Mouse (Mus musculus) thymus, postnatal 10 days (tissue): Measurements from ENCODE around the gene Phf12.

Experiments used
- DNase-seq, 2 experiments: peaks; one replicate each; pipeline ENCODE4 v3.0.0; 2021; ENCODE audit warnings: low spot score in 2 of 2

The Phf12 gene

DNA sequence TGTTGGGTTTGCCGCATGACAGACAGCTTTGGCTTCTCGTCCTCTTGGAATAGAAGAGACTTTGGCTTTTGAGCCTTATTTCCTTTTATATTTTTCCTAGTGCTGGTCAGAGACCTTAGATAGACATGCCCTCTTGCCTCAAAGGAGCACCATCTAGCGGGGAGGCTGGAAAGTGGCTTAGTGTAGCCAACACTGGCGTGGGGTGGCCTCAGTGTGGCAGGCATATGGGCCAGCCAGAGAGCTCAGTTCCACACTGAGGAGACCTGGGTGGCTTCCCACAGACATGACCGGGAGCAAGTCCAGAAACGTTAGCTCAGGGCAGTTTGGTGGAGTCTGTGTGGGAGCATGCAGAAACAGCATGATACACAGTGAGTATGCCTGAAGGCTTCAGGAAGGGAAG, 11.8 kb upstream of the Phf12 start:
- DNase-seq: no peak

DNA sequence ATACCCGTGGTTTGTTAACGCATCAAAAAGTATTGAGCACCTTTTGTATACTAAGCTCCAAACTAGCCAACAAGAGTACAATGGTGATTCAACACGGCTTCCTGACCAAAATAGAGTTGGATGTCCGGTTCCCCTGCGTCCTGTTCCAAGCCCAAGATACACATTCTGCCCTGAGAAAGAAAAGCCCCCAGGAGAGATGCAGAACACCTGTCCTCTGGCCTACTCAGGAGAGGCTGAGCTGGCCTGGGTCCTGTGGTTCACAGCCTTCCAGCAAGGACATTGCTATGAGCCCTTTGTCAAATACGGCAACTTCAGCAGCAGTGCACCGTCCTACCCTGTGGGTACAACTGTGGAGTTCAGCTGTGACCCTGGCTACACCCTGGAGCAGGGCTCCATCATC, 9.0 kb upstream of the Phf12 start:
- no peak for DNase-seq

DNA sequence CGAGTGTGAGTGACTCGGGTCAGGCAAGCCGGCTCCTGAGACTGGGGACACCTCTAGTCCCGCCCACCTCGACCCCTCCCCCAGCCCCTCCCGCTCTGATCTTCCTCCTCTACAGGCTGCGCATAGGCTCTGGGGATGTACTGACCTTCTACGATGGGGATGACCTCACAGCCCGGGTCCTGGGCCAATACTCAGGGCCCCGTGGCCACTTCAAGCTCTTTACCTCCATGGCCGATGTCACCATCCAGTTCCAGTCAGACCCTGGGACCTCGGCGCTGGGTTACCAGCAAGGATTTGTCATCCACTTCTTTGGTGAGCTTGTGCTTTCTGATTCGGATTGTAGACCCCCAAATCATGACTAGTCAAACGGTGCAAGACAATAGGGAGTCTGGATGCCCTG, 8.2 kb upstream of the Phf12 start:
- no peak for DNase-seq

DNA sequence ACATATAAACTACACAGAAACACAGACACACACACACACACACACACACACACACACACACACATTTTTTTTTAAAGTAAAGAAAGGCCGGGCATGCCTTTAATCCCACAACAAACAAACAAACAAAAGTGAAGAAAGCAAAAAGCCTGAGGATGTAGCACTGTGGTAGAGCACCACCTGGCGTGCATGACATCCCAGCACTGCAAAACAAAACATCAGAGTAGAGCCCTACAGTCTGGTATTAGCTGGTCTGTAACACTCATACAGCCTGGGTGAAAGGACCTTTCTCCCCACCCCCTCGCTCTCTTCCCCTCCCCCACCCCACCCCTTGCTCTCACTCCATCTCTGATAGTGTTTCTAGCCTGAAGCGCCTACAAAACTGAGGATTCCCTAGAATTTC, 6.7 kb upstream of the Phf12 start:
- DNase-seq: no peak

DNA sequence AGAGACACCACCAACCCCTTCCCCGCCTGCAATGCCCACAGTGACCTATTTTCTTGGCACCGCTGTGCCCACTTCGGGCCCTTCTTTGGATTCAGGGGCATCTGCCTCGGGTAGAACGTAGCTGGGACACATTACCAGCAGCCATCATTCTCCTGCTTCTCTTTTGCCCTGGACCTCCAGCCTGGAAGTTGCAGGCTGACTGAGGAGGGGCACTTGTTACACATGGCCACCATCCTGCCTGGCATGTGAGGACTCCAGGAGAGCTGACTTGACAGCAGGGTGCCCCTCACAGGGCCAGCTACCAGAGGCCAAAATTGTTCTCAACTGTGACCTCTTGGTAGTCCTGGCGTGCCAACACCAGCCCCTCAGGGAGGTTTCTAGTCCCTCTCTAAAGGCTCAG, 4.4 kb upstream of the Phf12 start:
- DNase-seq: no peak

DNA sequence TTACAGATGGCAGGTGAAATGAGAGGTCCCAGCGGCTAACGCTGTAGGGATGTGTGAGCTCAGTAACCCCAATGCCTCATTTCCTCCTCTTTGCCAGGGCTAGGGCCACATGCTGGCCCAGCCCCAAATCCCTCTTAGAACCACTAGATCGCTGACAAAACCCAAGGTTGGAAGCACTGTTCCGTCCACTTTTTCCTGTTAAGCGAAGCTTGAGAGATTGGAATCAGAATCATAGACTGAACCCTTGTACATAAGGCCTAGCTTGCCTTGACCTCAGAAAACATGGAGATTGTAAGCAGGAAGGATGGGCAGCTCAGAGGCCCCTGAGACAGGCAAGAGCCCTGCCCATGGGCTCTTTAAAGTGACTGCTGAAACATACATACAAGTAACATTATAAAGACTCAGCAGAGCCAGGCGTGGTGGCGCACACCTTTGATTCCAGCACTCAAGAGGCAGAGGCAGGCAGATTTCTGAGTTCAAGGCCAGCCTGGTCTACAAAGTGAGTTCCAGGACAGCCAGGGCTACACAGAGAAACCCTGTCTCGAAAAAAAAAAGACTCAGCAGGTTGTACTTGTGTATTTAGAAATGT, 3.2 kb upstream of the Phf12 start:
- DNase-seq: no peak

DNA sequence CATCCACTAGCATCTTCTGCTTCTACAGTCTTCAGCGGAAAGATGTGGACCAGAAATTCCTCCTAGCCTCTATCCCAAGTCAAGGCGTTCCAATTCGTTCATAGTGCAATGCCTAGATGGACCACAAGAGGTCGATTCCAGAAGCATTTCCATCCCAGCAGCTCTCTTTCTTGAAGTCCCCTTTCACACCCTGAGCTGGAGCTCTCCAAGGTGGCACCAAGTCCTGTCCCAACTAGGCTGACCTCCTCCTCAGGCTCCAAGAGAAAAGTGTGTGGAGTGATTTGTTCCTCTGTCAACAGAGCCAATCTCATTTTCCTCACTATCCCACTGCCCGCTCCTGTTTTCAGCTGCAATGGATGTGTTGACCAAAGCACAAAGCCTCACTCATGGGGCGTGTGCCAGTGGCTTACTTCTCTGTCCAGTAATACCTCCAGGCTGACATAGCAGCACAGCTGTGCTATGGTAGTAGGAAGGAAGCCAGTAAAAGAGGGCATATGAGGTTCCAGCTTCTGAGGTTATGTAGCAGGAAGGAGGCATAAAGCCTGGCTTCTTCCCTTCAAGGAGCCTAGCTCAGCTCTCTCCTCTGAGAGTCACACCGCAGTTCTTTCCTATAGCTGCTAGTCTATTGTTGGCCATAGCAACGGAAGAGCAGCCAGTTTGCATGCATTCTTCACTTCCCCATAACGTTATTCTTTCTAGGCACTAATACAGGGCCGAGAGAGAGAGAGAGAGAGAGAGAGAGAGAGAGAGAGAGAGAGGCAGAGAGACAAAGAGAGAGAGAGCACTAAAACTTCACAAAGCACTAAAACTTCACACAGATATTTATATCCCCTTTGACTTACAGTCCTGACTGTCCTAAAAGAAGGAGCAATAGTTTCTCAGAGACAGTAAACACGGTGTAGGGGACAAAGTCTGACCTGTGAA, 2.0 kb upstream of the Phf12 start:
- DNase-seq: peak; percentile 18 to 52

DNA sequence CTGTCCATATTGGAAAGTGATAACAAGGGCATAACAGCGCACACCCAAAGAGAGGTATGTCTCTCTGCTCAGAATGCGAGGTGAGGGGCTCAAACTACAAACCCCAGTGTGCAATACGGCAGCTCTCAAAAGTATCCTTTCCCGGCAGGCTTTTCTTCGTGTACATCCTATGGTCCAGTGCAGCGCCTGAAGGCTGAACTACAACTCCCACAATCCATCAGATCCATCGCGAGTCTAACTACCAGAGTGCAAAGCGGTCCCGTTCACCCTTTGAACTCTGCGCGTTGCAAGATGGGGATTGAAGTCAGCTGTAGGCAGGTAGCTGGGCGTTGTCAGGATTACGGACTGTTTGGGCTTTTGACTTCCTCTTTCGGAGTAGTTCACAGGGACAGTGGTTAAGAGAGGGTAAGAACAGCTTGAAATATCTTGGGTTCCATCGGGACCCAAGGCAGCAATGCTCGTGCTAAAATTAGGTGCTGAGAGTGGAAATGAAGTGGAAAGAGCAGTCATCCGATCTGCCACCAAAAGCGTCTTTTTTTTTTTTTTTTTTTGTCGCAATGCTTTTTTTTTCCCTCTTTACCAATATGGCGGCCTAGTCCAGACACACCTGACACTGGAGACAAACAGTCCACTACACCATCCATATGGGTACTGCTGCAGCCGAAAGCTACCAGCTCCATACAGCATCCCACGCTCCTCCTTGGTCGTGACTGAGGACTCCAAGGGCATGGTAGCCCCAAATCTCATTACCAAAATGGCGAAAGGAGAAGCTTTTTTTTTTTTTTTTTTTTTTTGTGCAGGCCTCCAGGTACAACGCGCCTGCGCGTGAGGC, 729 bp upstream of the Phf12 start:
- peak; percentile 90 to 96 for DNase-seq

DNA sequence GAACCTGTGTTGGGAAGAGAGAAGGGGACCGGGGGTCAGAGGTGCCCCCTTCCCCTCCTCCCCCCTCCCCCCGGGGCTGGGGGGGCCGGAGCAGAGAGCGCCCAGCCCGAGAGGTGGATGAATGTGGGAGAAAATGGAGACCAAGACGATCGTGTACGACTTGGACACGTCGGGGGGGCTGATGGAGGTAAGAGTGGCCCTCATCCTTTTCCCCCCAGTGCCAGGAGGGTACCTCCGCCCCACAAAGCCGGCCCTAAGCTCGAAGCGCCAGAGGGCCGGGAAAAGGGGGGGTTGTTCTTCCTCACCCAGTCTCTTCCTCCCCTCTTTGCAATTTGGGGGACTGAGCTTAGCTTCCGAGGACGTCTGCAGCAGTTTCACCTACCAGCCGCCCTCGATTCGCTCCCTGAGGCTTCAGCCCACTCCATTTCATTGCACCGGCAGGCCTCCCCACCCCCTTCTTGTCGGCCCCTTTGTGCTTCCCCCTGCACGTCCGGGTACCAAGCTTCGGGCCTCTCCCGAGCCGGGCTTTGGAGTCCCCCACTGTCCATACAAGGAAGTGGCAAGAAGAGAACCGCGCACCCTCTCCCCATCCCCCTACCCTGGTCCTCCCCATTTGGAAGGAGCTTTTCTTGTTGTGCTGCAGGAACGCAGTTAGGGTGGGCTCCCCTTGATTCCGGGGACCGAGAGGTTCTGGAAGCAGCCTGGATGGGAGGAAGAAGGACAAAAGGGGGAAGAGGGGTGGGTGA, 810 bp downstream of the Phf12 start:
- peak; percentile 63 to 69 for DNase-seq

DNA sequence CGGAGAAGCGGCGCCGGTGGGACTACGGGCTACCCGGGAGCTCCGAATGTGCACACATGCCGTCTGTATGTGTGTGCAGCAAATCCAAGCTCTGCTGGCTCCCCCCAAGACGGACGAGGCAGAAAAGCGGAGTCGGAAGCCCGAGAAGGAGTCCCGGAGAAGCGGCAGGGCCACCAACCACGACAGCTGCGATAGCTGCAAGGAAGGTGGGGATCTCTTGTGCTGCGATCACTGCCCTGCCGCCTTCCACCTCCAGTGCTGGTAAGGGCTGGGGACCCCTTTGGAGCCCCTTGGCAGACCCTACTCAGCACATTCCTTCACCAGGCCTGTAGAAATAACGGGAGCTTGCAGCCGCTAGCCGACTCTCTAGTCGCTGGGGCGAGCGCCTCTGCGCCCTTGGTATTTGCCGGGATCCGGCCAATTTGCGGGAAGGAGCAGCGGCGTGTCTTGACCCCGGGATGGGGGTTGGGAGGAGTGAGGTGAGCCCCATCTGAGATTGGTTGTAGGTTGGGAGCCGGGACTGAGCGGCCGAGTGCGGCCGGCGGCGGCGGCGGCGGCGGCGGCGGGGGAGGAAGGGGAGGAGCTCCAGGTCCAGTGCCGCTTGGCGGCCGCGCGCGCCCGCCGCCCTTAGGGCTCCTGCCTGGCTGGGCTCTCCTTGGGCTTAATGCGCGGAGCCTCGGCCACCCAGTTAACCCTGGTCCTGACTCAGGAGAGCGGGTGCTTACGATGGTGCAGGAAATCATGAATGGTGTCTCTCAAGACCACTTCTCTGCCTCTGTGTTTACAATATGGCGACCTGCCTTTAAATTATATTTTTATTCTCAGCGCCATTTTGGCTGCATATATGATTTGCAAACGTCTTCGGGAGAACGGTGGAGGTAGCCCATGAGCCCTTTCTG, 1.6 kb downstream of the Phf12 start:
- DNase-seq: peak; percentile 55 to 57

DNA sequence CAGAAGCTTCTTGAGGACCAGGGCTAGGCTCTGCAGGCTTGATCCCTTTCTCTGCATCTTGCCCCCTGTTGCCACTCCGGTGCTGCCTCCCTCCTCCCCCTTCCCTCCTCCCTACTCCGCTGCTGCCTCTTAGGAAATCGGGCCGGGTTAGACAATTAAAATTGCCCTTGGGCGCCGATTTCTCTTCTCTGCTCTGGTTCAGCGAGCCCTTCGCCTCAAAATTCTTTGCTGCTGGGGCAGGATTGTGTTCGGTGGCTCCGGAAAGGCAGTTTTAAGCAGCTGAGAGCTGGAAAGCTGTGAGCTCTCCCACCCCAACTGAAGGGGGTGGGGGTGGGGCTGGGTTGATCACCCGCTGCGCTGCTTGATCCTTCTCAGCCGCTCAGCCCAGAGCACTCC, 2.3 kb downstream of the Phf12 start:
- peak; percentile 22 to 42 for DNase-seq

DNA sequence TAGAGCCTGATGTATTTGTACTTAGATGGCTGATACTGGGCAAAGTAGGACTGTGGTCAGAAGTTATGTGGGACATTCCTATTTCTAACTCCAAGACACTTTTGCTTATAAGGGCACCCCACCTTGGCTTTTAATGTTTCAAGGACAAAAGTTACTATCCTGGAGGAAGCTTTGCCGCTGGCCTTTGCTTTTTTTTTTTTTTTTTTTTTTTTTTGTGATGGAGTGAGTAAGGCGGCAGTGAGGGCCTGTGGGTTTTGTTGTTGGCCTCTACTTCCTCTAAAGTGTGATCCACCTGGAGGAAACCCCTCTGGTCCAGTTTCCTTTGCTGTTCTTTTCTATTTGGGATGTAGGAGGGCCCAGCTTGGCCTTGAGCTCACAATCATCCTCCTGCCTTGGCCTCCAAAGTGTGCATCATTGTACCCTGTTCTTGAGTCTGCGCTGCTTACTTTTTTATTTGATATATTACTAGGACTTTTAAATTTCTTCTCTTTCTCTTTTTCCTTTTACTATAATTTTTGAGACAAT, 3.0 kb downstream of the Phf12 start:
- no peak for DNase-seq

DNA sequence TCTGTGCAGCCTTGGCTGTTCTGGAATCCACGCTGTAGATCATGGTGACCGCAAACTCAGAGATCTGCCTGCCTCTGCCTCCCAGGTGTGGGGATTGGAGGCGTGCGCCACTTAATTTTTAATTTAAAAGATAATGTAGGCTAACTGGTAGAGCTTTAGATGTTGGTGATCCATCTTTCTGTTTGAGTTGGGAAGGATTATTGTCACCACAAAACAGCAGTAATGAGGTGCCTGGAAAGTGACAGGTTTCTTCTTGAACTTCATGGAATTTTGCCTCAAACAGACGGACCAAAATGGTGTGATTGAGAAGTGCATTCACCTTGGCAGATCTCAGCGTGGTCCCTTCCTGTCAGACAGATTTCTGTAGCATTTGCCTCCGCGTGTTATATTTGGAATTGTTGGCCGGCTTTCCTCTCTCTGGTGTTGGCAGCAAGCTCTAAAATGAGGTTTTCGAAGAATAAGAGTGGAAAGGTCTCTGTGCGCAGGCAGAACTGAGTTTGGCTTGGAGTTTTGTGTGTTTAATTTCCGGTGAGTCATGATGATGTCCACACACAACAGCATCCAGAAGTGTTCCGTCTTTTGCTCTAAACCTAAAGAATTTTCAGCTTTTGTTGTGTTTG, 6.6 kb downstream of the Phf12 start:
- no peak for DNase-seq

DNA sequence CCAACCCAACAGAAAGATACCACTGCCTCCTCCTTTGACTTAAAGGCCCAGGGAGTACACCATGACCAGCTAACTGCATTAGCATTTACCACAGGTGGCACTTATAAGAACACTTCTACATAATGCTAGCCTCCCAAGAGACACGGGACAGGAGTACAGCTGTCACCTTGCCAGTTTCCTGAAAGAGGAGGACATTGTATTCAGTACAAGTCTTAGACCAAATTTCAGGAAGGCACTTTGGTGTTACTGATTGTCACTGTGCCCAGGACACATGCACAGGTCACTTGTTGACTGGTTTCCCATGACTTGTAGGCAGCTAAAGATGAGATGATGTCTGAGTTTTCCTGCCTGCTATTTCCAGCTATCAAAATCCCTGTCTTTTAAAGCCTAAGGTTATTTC, 13.0 kb downstream of the Phf12 start:
- DNase-seq: no peak

DNA sequence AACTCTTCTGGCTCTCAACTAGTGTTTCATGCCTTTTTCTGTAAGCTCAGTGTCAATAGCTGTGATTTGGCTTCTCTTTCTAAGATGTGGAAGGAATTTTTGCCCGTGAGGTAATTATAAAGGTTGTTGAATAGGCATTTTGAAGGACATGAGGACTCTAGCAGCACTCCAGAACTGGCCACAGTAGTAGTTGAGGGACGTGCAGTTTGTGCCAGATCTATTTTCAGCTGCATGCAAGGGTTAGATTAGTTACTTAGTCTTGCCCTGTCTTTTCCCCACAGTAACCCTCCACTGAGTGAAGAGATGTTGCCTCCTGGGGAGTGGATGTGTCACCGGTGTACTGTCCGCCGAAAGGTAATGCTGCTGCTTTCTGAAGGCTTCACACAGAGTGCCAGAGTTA, 23.9 kb downstream of the Phf12 start:
- no peak for DNase-seq

DNA sequence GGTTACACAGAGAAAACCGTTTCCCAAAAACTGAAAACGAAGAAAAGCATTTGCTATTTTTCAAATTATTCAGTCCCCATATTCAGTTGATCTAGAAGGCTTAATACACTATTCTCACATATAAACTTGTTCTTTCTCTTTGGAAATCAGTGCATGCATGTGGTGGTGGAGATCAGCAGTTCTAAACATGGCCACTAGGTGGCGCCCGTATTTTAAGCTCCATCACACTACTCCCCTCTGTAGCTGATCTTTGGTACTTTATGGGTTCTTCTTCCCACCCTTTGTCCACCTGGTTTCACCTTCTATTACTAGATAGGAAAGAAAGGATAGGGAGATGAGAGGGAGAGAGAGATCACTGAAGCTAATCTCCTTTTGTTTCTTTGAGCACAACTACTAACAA, 37.1 kb downstream of the Phf12 start:
- peak; percentile 40 to 68 for DNase-seq

DNA sequence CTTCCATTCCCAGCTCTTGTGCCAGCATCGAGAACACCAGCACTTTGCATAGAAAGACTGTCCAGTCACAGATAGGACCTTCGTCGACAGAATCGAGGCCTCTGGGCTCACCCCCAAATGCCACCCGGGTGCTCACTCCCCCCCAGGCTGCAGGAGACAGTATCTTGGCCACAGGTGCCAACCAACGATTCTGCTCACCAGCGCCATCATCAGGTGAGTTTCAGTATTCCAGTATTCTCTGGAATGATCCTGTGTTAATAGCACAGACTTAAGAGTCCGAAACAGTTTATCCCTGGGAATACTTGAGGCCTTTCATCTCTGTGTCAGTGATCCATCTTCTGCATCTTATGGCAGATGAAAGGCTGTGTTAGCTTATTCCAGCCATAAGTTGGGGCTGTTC, 41.1 kb downstream of the Phf12 start:
- peak in 1 of 2 experiments; percentile 30 for DNase-seq

DNA sequence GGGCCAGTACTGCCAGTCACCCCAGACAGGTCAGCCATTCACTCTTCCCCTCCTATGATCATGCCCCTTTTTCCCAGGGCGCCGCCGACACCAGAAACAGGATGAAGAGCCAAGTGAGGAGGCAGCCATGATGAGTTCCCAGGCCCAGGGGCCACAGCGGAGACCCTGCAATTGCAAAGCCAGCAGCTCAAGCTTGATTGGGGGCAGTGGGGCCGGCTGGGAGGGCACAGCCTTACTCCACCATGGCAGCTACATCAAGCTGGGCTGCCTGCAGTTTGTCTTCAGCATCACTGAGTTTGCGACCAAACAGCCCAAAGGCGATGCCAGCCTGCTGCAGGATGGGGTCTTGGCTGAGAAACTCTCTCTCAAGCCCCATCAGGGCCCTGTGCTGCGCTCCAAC, 46.7 kb downstream of the Phf12 start:
- DNase-seq: no peak

DNA sequence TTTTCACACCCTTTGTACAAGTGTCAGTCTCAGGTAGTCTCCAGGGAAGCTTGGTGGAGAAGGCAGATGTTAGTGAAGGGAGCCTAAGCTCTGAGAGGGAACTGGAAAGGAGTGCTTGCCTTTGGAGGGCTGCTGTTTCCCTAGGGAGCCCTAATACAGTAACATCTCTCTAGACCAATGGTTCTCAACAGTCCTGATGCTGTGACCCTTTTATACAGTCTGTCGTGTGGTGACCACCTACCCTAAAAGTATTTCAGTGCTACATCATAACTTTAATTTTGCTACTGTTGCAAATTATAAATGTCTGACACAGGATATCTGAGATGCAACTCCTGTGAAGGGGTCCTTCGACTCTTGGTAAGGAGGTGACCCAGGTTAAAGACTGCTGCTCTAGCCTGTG, 48.0 kb downstream of the Phf12 start:
- DNase-seq: no peak

DNA sequence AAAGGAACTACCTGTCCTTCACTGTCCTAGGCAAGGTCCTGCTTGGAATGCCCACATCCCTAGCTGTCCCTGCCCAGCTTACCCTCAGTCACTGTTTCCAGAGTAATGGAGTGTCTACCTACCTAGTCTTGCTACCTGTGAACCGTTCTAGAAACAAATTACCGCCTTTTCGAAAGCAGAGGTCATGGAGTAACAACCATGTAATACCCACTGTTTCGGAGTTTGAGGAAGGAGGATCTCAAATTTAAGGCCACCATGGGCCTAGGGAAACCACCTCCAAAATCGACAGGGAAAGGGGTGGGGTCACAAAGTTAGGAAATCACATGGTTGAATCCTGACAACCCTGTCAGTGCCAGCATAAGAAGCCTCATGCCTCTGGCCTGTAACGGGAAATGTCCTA, 48.8 kb downstream of the Phf12 start:
- no peak for DNase-seq
